Mouse (Mus musculus): ENCODE measurements around the gene Prm1.

DNA sequence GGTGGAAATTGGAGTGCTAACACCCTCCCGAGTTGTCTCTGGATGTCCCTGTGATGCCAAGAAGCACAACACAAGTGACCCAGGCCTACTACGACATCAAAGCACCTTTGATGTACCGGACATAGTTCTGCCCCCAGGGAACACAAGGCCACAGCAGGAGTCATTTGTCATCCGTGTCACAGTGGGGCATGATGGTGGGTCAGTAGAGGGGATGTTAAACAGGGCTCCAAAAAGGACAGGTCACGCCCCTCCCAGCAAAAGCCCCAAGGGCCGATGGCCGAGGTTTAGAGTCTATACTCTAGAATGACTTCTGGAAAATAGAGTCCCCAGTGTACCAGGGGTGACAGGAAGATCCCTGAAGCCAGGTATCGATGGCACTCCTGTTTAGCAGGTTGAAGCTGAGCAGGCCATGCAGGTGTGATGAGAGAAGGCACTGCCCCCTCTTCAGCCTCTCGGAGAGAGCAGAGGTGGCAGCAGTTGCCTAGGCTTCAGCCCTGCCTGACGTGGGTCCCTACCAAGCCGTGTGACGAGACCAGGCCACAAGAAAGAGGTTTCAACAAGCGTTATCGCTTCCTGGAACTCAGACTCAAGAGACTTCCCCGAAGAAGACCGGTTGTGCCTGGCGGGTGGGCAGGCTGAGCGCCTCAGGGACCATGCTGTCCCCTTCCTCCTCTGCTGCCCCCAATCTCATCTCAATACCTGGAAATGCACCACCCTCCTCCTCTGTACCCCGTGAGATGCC, 33.7 kb downstream of the Prm1 start:
- no peak for TF ChIP-seq CTCF (conservative IDR thresholded peaks at IDR 0.05; ENCODE audit: insufficient read depth, insufficient read length, low read depth, low read length)
- no peak for TF ChIP-seq POLR2A (IDR thresholded peaks at IDR 0.05; ENCODE audit: low read depth, low read length)
